Mouse (Mus musculus): ENCODE results near the gene Pi4kb.
"Not testable (repeated sequence)": the region's sequence is repeated elsewhere in the genome, so short reads cannot be mapped to it uniquely, and the experiment has no call there.

DNA sequence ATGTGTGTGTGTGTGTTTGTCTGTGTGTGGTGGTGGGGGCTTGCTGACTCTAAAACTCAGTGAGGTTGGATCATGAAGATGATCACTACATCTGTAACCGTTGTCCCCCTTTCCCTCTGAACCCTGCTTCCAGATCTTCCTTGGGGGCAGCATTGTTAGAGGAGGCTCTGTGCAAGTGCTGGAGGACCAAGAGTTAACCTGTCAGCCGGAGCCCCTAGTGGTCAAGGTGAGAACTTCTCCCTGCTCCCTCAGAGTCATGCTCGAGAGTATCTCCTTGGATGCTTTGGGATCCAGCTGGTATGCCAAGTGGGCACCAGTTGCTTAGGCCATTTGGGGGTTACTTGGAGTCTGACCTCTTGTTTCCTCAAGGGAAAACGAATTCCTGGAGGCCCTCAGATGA, 30.8 kb upstream of the Pi4kb start:
- TF ChIP-seq CTCF (IDR thresholded peaks at IDR 0.05; ENCODE audit: borderline replicate concordance, insufficient read depth, low read depth, low read length); POLR2A (IDR thresholded peaks at IDR 0.05; ENCODE audit: borderline replicate concordance, insufficient read depth, low read length): not testable (repeated sequence)
